Mouse (Mus musculus) hindbrain, embryonic 16.5 days (tissue): ENCODE data around the gene Clec3b. TPM values are rescaled to one million over a fixed set of nuclear protein-coding genes. Genes with fewer than 3 reads are reported as not detected.
A peak's percentile ranks its signal among the peaks of the same experiment; 100 is the strongest.

Source experiments
- ATAC-seq: fragments of 200-750 bp; cut with Nextera tagmentation; 2 replicates; pipeline ENCODE4 v1.8.0; 2017; ENCODE audit warnings: moderate TSS enrichment, moderate library complexity
- H3K27ac ChIP-seq: fragments of 300-500 bp; sonication (generic); 2 replicates; pipeline ENCODE4 v1.5.1; 2014; ENCODE audit warnings: low read depth, mild to moderate bottlenecking, control low read depth, low read length, moderate library complexity
- H3K27me3 ChIP-seq: fragments of 300-500 bp; sonication (generic); replicated peaks from 2 replicates; pipeline ENCODE4 v1.6.1; 2014; ENCODE audit warnings: low read length; ENCODE audit not compliant: control insufficient read depth, insufficient read depth
- H3K36me3 ChIP-seq: fragments of 300-500 bp; sonication (generic); 2 replicates; pipeline ENCODE4 v1.6.1; 2014; ENCODE audit warnings: mild to moderate bottlenecking, low read length, moderate library complexity, mixed read lengths; ENCODE audit not compliant: control insufficient read depth, insufficient read depth
- H3K4me1 ChIP-seq: fragments of 300-500 bp; sonication (generic); 2 replicates; pipeline ENCODE4 v1.6.1; 2014; ENCODE audit warnings: low read depth, low read length; ENCODE audit not compliant: control insufficient read depth, insufficient read depth
- H3K4me2 ChIP-seq: fragments of 300-500 bp; sonication (generic); 2 replicates; pipeline ENCODE4 v1.6.1; 2014; ENCODE audit warnings: mild to moderate bottlenecking, low read length, control low read depth, moderate library complexity
- H3K4me3 ChIP-seq: fragments of 300-500 bp; sonication (generic); 2 replicates; pipeline ENCODE4 v1.5.1; 2014; ENCODE audit warnings: mild to moderate bottlenecking, low read length, control low read depth, moderate library complexity
- H3K9ac ChIP-seq: fragments of 300-500 bp; sonication (generic); 2 replicates; pipeline ENCODE4 v1.6.1; 2014; ENCODE audit warnings: low read depth, mild to moderate bottlenecking, control low read depth, low read length, moderate library complexity
- H3K9me3 ChIP-seq: fragments of 300-500 bp; sonication (generic); 2 replicates; pipeline ENCODE4 v1.6.1; 2014; ENCODE audit warnings: mild to moderate bottlenecking, low read length, moderate library complexity; ENCODE audit not compliant: control insufficient read depth
- WGBS: fragments of 180-500 bp; shearing (Covaris S2); extraction: QIAGEN DNeasy Blood & Tissue Kit; methylation state at CpG from one replicate; pipeline ENCODE4 v1.1.7; 2014; 5-methylcytosine and 5-hydroxymethylcytosine counted together
- polyA plus RNA-seq: library from polyadenylated mRNA; unstranded; fragments of >200 nt; fragmentation: Nextera tagmentation; extraction: Ambion mirVana; gene quantifications from 2 replicates; pipeline ENCODE4 v1.2.1, GENCODE M21; 2015

The Clec3b gene
- polyA plus RNA-seq, 1 experiment from 2014 or later: 4.2 TPM

- peak; percentile 72 for ATAC-seq
- Histone ChIP-seq H3K27ac (no peak overlapping the region), H3K9ac (no peak overlapping the region), H3K4me3 (no peak overlapping the region), H3K27me3 (no peaks in the 10 kb centered on the region), H3K9me3 (no peaks in the 10 kb centered on the region), H3K4me1 (no peaks in the 10 kb centered on the region), H3K36me3 (peaks cover 32% of the 10 kb centered on the region), H3K4me2 (no peak overlapping the region)
- 86% methylated on average over 3 of the region's 3 CpGs for WGBS
These were observed 27.7 kb upstream of the Clec3b start for GRCm38 (mm10) chr9:123123017-123123416.

GRCm38 (mm10) chr9:123123571-123124412 lies 27.0 kb upstream of the Clec3b start:
- Histone ChIP-seq H3K4me1 (no peaks in the 10 kb centered on the region), H3K36me3 (peaks cover 37% of the 10 kb centered on the region), H3K9ac (no peak overlapping the region), H3K27ac (no peak overlapping the region), H3K27me3 (no peaks in the 10 kb centered on the region), H3K4me3 (no peak overlapping the region), H3K9me3 (no peaks in the 10 kb centered on the region), H3K4me2 (no peak overlapping the region)
- no peak for ATAC-seq
- 95% methylated on average over 6 of the region's 6 CpGs for WGBS

- no peak for ATAC-seq
- Histone ChIP-seq H3K9ac (no peak overlapping the region), H3K36me3 (peaks cover 31% of the 10 kb centered on the region), H3K4me3 (no peak overlapping the region), H3K27me3 (no peaks in the 10 kb centered on the region), H3K9me3 (no peaks in the 10 kb centered on the region), H3K4me1 (no peaks in the 10 kb centered on the region), H3K27ac (no peak overlapping the region), H3K4me2 (no peak overlapping the region)
- 97% methylated on average over 2 of the region's 2 CpGs for WGBS
These were observed 26.2 kb upstream of the Clec3b start for GRCm38 (mm10) chr9:123124413-123124981.

- ATAC-seq: no peak
- Histone ChIP-seq H3K27ac (no peak overlapping the region), H3K4me2 (no peak overlapping the region), H3K9ac (no peak overlapping the region), H3K36me3 (peaks cover 30% of the 10 kb centered on the region), H3K4me3 (no peak overlapping the region), H3K9me3 (no peaks in the 10 kb centered on the region), H3K27me3 (no peaks in the 10 kb centered on the region), H3K4me1 (no peaks in the 10 kb centered on the region)
- WGBS: 95% methylated on average over 6 of the region's 6 CpGs
These were observed 23.1 kb upstream of the Clec3b start for GRCm38 (mm10) chr9:123127663-123128062.

GRCm38 (mm10) chr9:123132994-123133393 lies 17.8 kb upstream of the Clec3b start:
- Histone ChIP-seq H3K9ac (no peak overlapping the region), H3K27ac (no peak overlapping the region), H3K9me3 (no peaks in the 10 kb centered on the region), H3K36me3 (peaks cover 47% of the 10 kb centered on the region), H3K27me3 (no peaks in the 10 kb centered on the region), H3K4me2 (no peak overlapping the region), H3K4me3 (no peak overlapping the region), H3K4me1 (no peaks in the 10 kb centered on the region)
- 84% methylated on average over 3 of the region's 3 CpGs for WGBS
- no peak for ATAC-seq

- H3K27me3 ChIP-seq: no peaks in the 10 kb centered on the region
- H3K9ac ChIP-seq: no peak overlapping the region
- no peaks in the 10 kb centered on the region; the same call in 1 of the 2 replicates for H3K4me1 ChIP-seq
- H3K4me3 ChIP-seq: no peak overlapping the region
- H3K36me3 ChIP-seq: peaks cover 39% of the 10 kb centered on the region
- H3K4me2 ChIP-seq: no peak overlapping the region
- no peaks in the 10 kb centered on the region for H3K9me3 ChIP-seq
- no peak for ATAC-seq
- no peak overlapping the region for H3K27ac ChIP-seq
- WGBS: 85% methylated on average over 7 of the region's 7 CpGs
These were observed 13.6 kb upstream of the Clec3b start for GRCm38 (mm10) chr9:123136953-123137682.

- ATAC-seq: peak; percentile 65; the same call in 1 of the 2 replicates
- Histone ChIP-seq H3K27ac (peak overlapping the region; percentile 10; the same call in 1 of the 2 replicates), H3K4me2 (no peak overlapping the region), H3K4me3 (no peak overlapping the region), H3K36me3 (peaks cover 33% of the 10 kb centered on the region), H3K4me1 (no peaks in the 10 kb centered on the region; the same call in 1 of the 2 replicates), H3K27me3 (no peaks in the 10 kb centered on the region), H3K9ac (no peak overlapping the region), H3K9me3 (no peaks in the 10 kb centered on the region; the same call in 1 of the 2 replicates)
- 47% methylated on average over 5 of the region's 5 CpGs for WGBS
These were observed 11.8 kb upstream of the Clec3b start for GRCm38 (mm10) chr9:123138891-123139474.

GRCm38 (mm10) chr9:123139887-123140614 lies 10.7 kb upstream of the Clec3b start:
- ATAC-seq: no peak
- Histone ChIP-seq H3K9ac (no peak overlapping the region), H3K27ac (no peak overlapping the region), H3K4me1 (no peaks in the 10 kb centered on the region; the same call in 1 of the 2 replicates), H3K4me2 (no peak overlapping the region), H3K9me3 (peaks cover 3% of the 10 kb centered on the region), H3K36me3 (peaks cover 25% of the 10 kb centered on the region), H3K4me3 (no peak overlapping the region), H3K27me3 (no peaks in the 10 kb centered on the region)
- WGBS: 85% methylated on average over 4 of the region's 4 CpGs
